In genomic region chr3:127830183-127830582, GRCm38 (mm10) we compare ENCODE assay signal across 27 mouse cellular contexts.
"Had no signal": no experiment of that assay in that cellular context is flagged by ENCODE, and none has a peak within 500 bp of the region (broad histone marks: within the 10 kb centered on the region; RNA-seq: fewer than 3 reads in every experiment).

No protein-coding gene starts in this region.

- DNase-seq: gastrocnemius, postnatal 14 days; gastrocnemius, postnatal 36 days; heart, adult 18-20 months; heart, postnatal 14 days; heart, postnatal 36 days; kidney, adult 11 months; kidney, adult 2 months; kidney, adult 9 months; kidney, postnatal 25 days; kidney, postnatal 4 days; liver; liver, embryonic 13.5 days had no signal

- H3K36me3 ChIP-seq: heart, embryonic 15.5 days had no signal

- H3K4me2 ChIP-seq: heart, embryonic 13.5 days; heart, embryonic 15.5 days; hindbrain, embryonic 12.5 days; hindbrain, embryonic 14.5 days; kidney, embryonic 15.5 days; limb, embryonic 12.5 days; liver, embryonic 11.5 days; liver, embryonic 13.5 days; liver, embryonic 15.5 days had no signal

- H3K4me3 ChIP-seq: heart, embryonic 10.5 days; heart, embryonic 13.5 days; heart, embryonic 15.5 days; hindbrain, embryonic 12.5 days; kidney, embryonic 15.5 days; layer of hippocampus, adult 2 months; left cerebral cortex, adult 2 months; limb, embryonic 10.5 days; limb, embryonic 12.5 days; liver, embryonic 13.5 days; liver, embryonic 15.5 days had no signal

- H3K4me1 ChIP-seq: heart, embryonic 15.5 days; limb, embryonic 10.5 days had no signal

- H3K9ac ChIP-seq: heart, embryonic 13.5 days; heart, embryonic 15.5 days; hindbrain, embryonic 12.5 days; hindbrain, embryonic 14.5 days; kidney, embryonic 15.5 days; limb, embryonic 12.5 days; liver, embryonic 13.5 days; liver, embryonic 15.5 days had no signal

- H3K9me3 ChIP-seq: heart, embryonic 10.5 days; heart, embryonic 13.5 days; heart, embryonic 15.5 days; hindbrain, embryonic 12.5 days; kidney, embryonic 15.5 days; limb, embryonic 10.5 days; limb, embryonic 12.5 days; liver, embryonic 13.5 days; liver, embryonic 15.5 days had no signal

- H3K27me3 ChIP-seq: heart, embryonic 13.5 days; heart, embryonic 15.5 days; hindbrain, embryonic 12.5 days; kidney, embryonic 15.5 days; limb, embryonic 12.5 days; liver, embryonic 13.5 days; liver, embryonic 15.5 days had no signal

- ATAC-seq: hindbrain, embryonic 16.5 days; inflammation-experienced regulatory T-cells, adult 6 months had no signal

- H3K27ac ChIP-seq: heart, embryonic 10.5 days; heart, embryonic 13.5 days; heart, embryonic 15.5 days; hindbrain, embryonic 12.5 days; hindbrain, embryonic 14.5 days; kidney, embryonic 15.5 days; kidney, postnatal 0 days; layer of hippocampus, adult 2 months; left cerebral cortex, adult 2 months; limb, embryonic 10.5 days; limb, embryonic 12.5 days; liver, embryonic 13.5 days; liver, embryonic 15.5 days had no signal
